Mouse (Mus musculus): ENCODE results near the gene Pim2.

- TF ChIP-seq CEBPB (IDR thresholded peaks at IDR 0.05; ENCODE audit: insufficient read depth, poor library complexity, severe bottlenecking) (no peak), USF1 (IDR thresholded peaks at IDR 0.05; ENCODE audit: low read depth) (no peak), POLR2A (IDR thresholded peaks at IDR 0.05; ENCODE audit: insufficient read length, low read depth) (no peak), POLR2AphosphoS2 (IDR thresholded peaks at IDR 0.05; ENCODE audit: insufficient read length, low read depth) (no peak), MAX (IDR thresholded peaks at IDR 0.05; ENCODE audit: low read depth) (no peak), TCF12 (IDR thresholded peaks at IDR 0.05; ENCODE audit: insufficient read depth, poor library complexity, severe bottlenecking) (no peak), MYOD1 (IDR thresholded peaks at IDR 0.05; ENCODE audit: control insufficient read depth in 1 of 3, insufficient read length in 2 of 3, low read depth in 2 of 3) (no peak), MYOG (IDR thresholded peaks at IDR 0.05; ENCODE audit: control insufficient read depth in 1 of 3, insufficient read depth in 1 of 3, insufficient read length in 2 of 3, low read depth in 2 of 3) (no peak), REST (IDR thresholded peaks at IDR 0.05; ENCODE audit: insufficient read depth, insufficient read length) (no peak), E2F4 (IDR thresholded peaks at IDR 0.05; ENCODE audit: insufficient read depth) (no peak)
Observed at GRCm38 (mm10) chrX:7868506-7868905, 9.6 kb upstream of the Pim2 start.

All from myocyte (in vitro differentiated cells).